Mouse (Mus musculus) midbrain, postnatal 0 days (tissue): ENCODE results near the gene Pou6f1. TPM values are rescaled to one million over a fixed set of nuclear protein-coding genes. Genes with fewer than 3 reads are reported as not detected.

Source experiments
- ATAC-seq: fragments of 200-750 bp; cut with Nextera tagmentation; 2 replicates; pipeline ENCODE4 v1.8.0; 2017; ENCODE audit warnings: moderate number of reproducible peaks, mild to moderate bottlenecking, moderate TSS enrichment, moderate library complexity; ENCODE audit not compliant: low FRiP score
- DNase-seq: peaks from one replicate; pipeline ENCODE4 v3.0.0-alpha.2; 2015; ENCODE audit warnings: low spot score
- H3K27ac ChIP-seq: fragments of 300-500 bp; sonication (generic); 2 replicates; pipeline ENCODE4 v1.5.1; 2014; ENCODE audit warnings: low read depth, mild to moderate bottlenecking, low read length, mixed read lengths
- H3K27me3 ChIP-seq: fragments of 300-500 bp; sonication (generic); 2 replicates; pipeline ENCODE4 v1.6.1; 2014; ENCODE audit warnings: low read length, control low read depth, mixed read lengths; ENCODE audit not compliant: insufficient read depth
- H3K36me3 ChIP-seq: fragments of 300-500 bp; sonication (generic); 2 replicates; pipeline ENCODE4 v1.6.1; 2014; ENCODE audit warnings: low read length, control low read depth, mixed read lengths; ENCODE audit not compliant: insufficient read depth
- H3K4me1 ChIP-seq: fragments of 300-500 bp; sonication (generic); 2 replicates; pipeline ENCODE4 v1.6.1; 2014; ENCODE audit warnings: mild to moderate bottlenecking, control low read depth, antibody characterized with exemption, low read length, mixed read lengths; ENCODE audit not compliant: insufficient read depth
- H3K4me2 ChIP-seq: fragments of 300-500 bp; sonication (generic); 2 replicates; pipeline ENCODE4 v1.6.1; 2014; ENCODE audit warnings: low read depth, mild to moderate bottlenecking, low read length, mixed read lengths; ENCODE audit not compliant: poor library complexity, severe bottlenecking
- H3K4me3 ChIP-seq: fragments of 300-500 bp; sonication (generic); 2 replicates; pipeline ENCODE4 v1.5.1; 2014; ENCODE audit warnings: low read depth, mild to moderate bottlenecking, low read length, moderate library complexity
- H3K9ac ChIP-seq: fragments of 300-500 bp; sonication (generic); replicated peaks from 2 replicates; pipeline ENCODE4 v1.6.1; 2014; ENCODE audit warnings: mild to moderate bottlenecking, low read length, moderate library complexity, mixed read lengths; ENCODE audit not compliant: poor library complexity, severe bottlenecking
- H3K9me3 ChIP-seq: fragments of 300-500 bp; sonication (generic); 2 replicates; pipeline ENCODE4 v1.6.1; 2016; ENCODE audit warnings: low read length, control low read depth
- CTCF ChIP-seq: IDR thresholded peaks from 2 replicates; pipeline ENCODE4 v1.5.1; 2016; ENCODE audit warnings: antibody characterized with exemption, mild to moderate bottlenecking
- WGBS: fragments of 180-500 bp; shearing (Covaris S2); extraction: QIAGEN DNeasy Blood & Tissue Kit; methylation state at CpG from one replicate; pipeline ENCODE4 v1.1.7; 2014; 5-methylcytosine and 5-hydroxymethylcytosine counted together
- polyA plus RNA-seq: library from polyadenylated mRNA; unstranded; fragments of >200 nt; fragmentation: Nextera tagmentation; extraction: Ambion mirVana; gene quantifications from 2 replicates; pipeline ENCODE4 v1.2.1, GENCODE M21; 2015
- total RNA-seq: library from RNA; depleted of rRNA; stranded (reverse); fragments of >200 nt; gene quantifications from 2 replicates; pipeline ENCODE4 v1.2.3, GENCODE M21; 2014

Gene Pou6f1
- total and polyA plus RNA-seq, 2 experiments from 2014 or later, result 30.6 to 111 TPM

GRCm38 (mm10) chr15:100569239-100569638 is 30.5 kb downstream of the Pou6f1 start:
- no peak overlapping the region for H3K4me3 ChIP-seq
- H3K36me3 ChIP-seq, result no peaks in the 10 kb centered on the region
- ATAC-seq, result no peak
- no peaks in the 10 kb centered on the region for H3K9me3 ChIP-seq
- 73% methylated on average over 3 of the region's 3 CpGs for WGBS
- no peaks in the 10 kb centered on the region for H3K4me1 ChIP-seq
- DNase-seq, result no peak
- no peak for TF ChIP-seq CTCF
- H3K27ac ChIP-seq, result no peak overlapping the region
- H3K4me2 ChIP-seq, result no peak overlapping the region
- H3K9ac ChIP-seq, result no peak overlapping the region
- no peaks in the 10 kb centered on the region for H3K27me3 ChIP-seq

DNA sequence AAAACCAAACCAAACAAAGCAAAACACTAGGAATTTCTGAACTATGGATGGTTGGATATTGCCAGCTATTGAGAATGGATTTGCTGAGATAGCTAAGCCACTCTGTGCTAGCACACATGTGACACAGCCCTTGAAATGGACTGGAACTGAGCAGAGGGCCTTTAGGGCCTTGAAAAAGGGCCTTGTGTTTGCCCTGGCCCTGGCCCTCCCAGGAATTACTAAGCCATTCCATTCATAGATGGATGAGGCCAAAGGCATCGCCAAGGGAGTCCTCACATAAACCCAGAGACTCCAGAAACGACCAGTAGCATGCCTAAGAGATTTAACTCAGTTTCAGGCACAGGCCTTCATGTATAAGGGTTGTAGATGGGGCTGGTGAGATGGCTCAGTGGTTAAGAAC is 33.3 kb downstream of the Pou6f1 start:
- Histone ChIP-seq H3K36me3 (no peaks in the 10 kb centered on the region), H3K4me3 (no peak overlapping the region), H3K27me3 (no peaks in the 10 kb centered on the region), H3K4me1 (no peaks in the 10 kb centered on the region), H3K9ac (no peak overlapping the region), H3K9me3 (no peaks in the 10 kb centered on the region), H3K4me2 (no peak overlapping the region), H3K27ac (no peak overlapping the region)
- no peak for ATAC-seq
- no peak for DNase-seq
- WGBS, result 65% methylated on average over 2 of the region's 2 CpGs
- no peak for TF ChIP-seq CTCF

DNA sequence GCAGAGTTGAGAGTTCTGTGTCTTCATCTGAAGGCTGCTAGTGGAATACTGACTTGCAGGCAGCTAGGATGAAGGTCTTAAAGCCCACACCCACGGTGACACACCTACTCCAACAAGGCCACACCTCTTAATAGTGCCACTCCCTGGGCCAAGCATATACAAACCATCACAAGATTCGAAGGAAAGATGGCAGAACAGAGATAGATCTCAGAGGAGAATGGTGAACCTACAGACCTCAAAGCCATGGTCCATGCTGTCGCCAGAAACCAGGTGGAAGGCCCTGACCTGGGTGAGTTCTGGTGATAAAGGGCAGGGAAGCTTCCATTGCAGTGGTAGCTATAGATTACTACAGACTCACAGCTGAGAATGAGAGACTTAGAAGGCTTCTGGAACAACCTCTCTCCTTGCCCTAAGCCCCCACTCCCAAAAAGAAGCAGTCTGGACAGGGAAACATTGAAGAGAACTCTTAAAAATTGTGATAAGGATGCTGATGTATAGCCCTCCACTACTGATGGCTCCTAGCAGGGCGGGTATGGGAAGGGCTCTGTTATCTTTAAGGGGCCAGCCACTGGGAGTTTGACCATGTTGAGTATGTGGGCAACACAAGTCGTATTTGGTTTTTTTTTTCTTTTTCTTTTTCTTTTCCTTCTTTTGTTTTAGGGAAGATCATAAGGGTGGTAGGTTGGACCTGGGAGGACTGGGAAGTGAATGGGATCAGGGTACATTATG is 41.9 kb downstream of the Pou6f1 start:
- Histone ChIP-seq H3K27ac (no peak overlapping the region), H3K4me1 (no peaks in the 10 kb centered on the region), H3K4me3 (no peak overlapping the region), H3K4me2 (no peak overlapping the region), H3K9ac (no peak overlapping the region), H3K9me3 (no peaks in the 10 kb centered on the region), H3K36me3 (no peaks in the 10 kb centered on the region), H3K27me3 (no peaks in the 10 kb centered on the region)
- DNase-seq (no peak), ATAC-seq (no peak)
- WGBS, result 72% methylated on average over 5 of the region's 5 CpGs
- no peak for TF ChIP-seq CTCF

GRCm38 (mm10) chr15:100556378-100556777 is 43.4 kb downstream of the Pou6f1 start:
- Histone ChIP-seq H3K36me3 (no peaks in the 10 kb centered on the region), H3K4me3 (no peak overlapping the region), H3K9ac (no peak overlapping the region), H3K4me2 (no peak overlapping the region), H3K27me3 (no peaks in the 10 kb centered on the region), H3K9me3 (no peaks in the 10 kb centered on the region), H3K27ac (no peak overlapping the region), H3K4me1 (no peaks in the 10 kb centered on the region)
- no peak for ATAC-seq
- no peak for TF ChIP-seq CTCF
- WGBS, result 90% methylated on average over 9 of the region's 9 CpGs
- no peak for DNase-seq

DNA sequence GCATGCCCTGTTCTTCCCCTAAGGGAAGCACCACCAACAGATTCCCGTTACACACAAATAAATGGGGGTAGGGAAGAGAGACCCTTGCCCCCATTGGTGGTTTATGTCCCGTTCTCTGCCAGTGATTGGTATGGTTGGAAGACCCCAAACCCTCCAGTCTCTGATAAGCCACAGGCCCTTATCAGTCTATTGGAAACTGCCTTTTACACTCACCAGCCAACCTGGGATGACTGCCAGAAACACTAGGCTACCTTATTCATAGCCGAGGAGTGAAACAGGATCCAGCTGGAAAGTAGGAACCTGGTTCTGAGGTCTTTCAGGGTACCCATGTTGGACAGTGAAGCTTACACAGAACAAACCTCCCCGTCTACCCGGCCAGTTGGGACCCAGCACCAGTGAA is 43.8 kb downstream of the Pou6f1 start:
- no peak overlapping the region for H3K4me3 ChIP-seq
- no peaks in the 10 kb centered on the region for H3K4me1 ChIP-seq
- no peaks in the 10 kb centered on the region for H3K36me3 ChIP-seq
- H3K9ac ChIP-seq, result no peak overlapping the region
- ATAC-seq (no peak), DNase-seq (no peak)
- TF ChIP-seq CTCF, result no peak
- no peak overlapping the region for H3K4me2 ChIP-seq
- no peaks in the 10 kb centered on the region for H3K9me3 ChIP-seq
- no peak overlapping the region for H3K27ac ChIP-seq
- H3K27me3 ChIP-seq, result no peaks in the 10 kb centered on the region
- 90% methylated on average over 5 of the region's 5 CpGs for WGBS

GRCm38 (mm10) chr15:100551326-100552307 is 48.2 kb downstream of the Pou6f1 start, which contains the start of gene Tfcp2:
Tfcp2 (minus strand) TSS chr15:100552008.
- Histone ChIP-seq H3K4me1 (peaks cover 4% of the 10 kb centered on the region; the same call in 1 of the 2 replicates), H3K36me3 (no peaks in the 10 kb centered on the region), H3K4me2 (peak within 1 kb of the TSS; percentile 89), H3K4me3 (peak within 1 kb of the TSS; percentile 82), H3K9ac (peak within 1 kb of the TSS; percentile 77), H3K9me3 (no peaks in the 10 kb centered on the region), H3K27me3 (no peaks in the 10 kb centered on the region), H3K27ac (peak within 1 kb of the TSS; percentile 83)
- no peak for TF ChIP-seq CTCF
- ATAC-seq, result peak; percentile 99
- WGBS, result under 1% methylated on average over 81 of the region's 84 CpGs
- peak; percentile 99 for DNase-seq
